Mouse (Mus musculus) urinary bladder, postnatal 4 days (tissue): Measurements from ENCODE around the gene Gm2a.
"Not testable (repeated sequence)": the region's sequence is repeated elsewhere in the genome, so short reads cannot be mapped to it uniquely, and the experiment has no call there.

Experiments used
- DNase-seq, 2 experiments: peaks; one replicate each; pipeline ENCODE4 v3.0.0; 2021 to 2022; ENCODE audit warnings: low spot score in 2 of 2

The Gm2a gene

DNA sequence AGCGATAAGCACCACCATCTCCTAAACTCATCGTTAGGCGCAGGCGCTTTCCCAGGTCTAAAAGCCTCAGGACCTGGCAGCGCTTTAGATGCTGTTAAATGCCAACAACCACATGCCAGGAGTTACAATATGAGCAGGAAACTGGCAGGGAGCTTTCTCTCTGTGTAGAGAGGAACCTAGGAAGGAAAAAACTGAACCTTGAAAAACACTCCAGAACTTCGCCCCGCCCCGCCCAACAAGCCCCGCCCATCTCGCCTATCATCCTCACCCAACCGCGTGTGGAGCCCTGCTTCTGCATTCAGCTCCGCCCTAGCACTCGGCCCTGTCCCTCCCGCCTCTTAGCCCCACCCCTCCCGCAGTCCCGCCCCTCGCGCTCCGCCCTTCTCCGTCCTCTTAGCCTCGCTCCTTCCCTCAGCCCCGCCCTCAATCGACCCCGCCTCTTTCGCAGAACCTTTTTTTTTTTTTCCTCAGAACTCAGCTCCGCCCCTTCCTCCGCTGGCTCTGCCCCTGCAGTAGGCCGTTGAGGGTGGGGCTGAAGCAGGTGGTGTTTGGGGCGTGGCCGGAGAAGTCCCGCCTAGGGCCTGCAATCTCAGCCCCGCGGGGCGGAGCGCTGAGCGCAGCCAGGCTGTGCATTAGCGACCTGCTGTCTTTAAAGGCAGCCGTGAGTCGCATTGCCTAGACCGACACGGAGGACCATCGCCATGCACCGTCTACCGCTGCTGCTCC, at the start of gene Gm2a:
TSS of gene Gm2a (plus strand) at position 653 of the 726 bp plus-strand sequence.
- peak; percentile 95 for DNase-seq

DNA sequence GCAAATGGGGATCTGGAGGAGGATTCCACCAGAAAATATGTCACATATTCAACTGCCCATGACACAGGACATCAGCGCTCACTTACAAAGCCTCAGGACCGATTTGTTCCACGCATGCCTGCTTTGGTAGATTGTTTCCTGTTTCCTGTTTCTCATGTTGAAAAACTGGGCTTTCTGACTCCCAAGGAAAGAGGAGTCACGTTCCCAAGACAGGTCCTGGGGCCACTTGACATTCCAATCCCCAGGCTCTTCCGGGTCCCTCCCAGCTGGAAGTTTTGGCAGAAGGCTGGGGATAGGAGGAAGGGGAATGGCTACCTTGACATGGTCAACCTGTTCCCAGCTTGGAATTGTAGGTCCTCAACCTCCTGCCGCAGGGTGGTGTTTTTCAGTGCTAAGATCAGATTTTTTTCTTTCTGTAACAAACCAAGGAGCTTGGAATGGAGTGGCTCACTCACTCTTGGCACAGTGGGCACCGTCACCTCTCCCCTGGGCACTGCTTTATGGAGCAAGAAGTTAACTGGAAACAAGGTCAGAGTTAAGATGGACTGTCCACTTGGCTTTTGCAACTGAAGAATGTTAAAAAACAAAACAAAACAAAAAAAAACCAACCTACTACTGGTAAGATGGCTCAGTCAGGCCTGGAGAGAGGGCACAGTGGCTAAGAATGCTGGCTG, 46.9 kb upstream of the Gm2a start:
- no peak for DNase-seq

DNA sequence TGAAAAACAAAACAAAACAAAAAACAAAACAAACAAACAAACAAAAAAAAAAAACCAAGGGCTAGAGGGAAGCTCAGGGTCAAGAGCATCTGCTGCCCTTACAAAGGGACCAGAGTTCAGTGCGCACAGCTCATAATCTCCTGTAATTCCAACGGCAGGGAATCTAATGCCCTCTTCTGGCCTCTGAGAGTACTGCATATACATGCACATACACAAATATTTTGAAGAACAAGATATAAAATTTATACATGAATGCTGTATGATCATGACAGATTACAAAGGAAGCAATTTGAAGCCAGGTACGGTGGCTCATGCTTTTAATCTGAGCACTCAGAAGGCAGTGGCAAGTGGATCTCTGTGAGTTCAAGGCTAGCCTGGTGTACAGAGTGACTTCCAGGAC, 40.4 kb upstream of the Gm2a start:
- no peak for DNase-seq

DNA sequence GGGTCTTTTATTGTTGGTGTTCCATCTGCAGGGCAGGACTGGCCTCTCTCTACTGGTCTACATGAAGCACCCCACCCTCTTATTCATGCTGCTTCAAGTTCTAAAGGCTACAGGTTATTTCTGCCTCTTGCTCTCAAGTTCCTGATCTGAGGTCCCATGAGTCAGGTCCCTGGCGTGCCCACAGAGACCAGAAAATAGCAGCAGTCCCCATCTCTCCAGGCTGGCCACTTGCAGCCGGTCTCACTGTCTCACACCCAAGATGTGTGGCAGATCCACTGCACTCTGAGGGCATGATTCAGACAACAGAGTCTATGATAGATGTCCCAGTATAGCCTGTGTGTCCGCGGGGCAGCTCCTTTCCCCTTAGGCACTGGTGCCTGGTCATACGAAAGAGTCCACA, 37.1 kb upstream of the Gm2a start:
- no peak for DNase-seq

DNA sequence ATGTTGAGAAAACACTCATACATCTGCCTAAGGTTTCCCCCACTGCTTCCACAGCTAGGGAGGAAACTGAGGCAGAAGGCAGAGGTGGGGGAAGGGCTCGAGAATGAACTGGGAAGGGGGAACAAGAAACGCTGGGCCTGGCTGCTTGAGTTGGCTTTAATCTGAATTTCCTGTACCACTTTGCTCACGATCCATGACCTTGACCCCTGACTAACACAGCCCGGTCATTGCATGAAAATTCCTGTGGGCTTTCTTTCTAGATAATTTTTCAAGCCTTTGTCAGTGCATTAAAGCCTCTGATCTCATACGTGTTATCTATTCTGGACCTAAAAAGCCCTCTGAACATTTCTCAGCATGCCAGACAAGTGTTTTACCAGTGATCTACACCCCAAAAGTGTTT, 35.1 kb upstream of the Gm2a start:
- DNase-seq = no peak

DNA sequence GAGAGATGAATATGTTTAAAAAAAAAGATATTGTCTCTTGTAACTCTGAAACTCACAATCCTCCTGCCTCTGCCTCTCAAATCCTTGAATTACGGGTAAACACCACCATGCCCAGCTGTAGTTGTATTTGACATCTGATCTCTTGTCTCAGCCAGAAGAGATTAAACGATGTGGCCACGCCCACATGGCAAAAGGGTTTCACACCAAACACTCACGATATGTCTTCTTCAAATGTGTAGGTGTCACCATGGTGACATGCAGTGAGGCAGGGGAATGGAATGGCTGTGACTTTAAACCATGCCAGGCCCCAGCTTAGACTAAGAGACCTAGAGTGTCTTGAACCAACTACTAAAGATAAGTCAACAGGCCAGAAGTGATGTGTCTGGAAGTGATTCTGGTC, 31.0 kb upstream of the Gm2a start:
- DNase-seq = no peak

DNA sequence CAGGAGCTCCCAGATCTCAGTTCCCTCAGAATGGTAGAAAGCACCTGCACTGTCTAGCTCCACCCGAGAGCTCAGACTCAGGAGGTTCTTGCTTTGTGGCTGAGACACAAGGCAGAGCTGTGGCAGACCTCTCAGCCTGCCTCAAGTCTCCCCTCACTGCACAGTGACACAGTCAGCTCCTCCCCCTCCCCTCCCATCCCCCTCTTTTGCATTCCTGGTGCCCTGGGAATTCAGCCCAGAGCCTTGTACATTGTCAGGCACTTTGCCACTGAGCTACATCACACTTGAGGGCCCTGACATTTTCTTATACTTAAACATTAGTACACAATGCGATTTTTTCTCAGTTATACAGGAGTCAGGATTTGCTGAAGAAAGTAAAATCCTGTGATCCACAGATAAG, 28.9 kb upstream of the Gm2a start:
- DNase-seq = no peak

DNA sequence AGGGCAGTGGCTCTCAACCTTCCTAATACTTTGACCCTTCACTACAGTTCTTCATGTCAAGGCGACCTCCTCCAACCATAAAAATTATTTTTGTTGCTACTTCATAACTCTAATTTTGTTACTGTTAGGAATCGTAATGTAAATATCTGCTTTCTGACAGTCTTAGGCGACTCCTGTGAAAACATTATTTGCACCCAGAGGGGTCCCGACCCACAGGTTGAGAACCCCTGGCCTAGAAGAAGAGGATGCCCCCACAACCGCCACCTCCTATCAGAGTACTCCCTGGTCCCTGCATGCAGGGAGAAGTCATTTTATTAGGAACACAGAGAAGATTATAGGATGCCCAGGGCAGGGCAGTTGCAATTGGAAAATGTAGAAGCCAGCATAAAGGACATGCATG, 26.6 kb upstream of the Gm2a start:
- DNase-seq = no peak

DNA sequence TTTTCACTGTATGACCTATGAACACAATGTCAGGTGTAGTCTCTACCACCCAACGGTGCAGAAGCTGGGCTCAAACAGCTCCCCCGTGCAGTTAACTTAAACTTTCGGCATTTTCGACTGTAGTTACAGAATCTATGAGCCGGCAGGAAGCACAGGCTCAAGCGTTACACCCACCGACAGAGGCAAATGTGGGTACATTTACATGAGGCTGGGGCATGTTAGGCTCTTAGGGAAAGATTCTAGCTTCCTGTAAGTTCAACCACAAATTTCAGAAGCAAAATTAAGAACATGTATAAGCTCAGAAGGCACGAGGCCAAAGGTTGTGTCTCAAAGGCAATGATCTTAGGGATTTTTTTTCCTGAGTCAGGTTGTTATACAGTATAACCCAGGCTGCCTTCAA, 25.4 kb upstream of the Gm2a start:
- DNase-seq = no peak

DNA sequence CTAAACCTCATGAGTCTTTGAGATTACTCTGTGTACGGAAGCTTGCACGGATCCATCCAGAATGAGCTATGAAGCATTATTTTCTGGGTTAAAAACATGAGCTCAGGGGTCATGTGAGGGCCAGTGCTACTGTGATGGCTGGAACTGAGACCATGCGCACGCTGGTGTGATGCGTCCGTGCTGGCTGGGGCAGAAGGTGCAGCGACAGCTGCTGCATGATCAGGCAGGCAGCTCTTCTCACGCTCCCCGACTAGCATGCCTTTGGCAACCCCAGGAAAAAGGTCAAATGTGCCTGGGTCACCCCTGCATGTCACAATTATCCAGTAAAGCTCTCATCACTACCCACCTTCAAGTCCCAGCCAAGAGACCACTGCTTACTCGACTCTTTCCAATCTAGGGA, 24.7 kb upstream of the Gm2a start:
- DNase-seq = no peak

DNA sequence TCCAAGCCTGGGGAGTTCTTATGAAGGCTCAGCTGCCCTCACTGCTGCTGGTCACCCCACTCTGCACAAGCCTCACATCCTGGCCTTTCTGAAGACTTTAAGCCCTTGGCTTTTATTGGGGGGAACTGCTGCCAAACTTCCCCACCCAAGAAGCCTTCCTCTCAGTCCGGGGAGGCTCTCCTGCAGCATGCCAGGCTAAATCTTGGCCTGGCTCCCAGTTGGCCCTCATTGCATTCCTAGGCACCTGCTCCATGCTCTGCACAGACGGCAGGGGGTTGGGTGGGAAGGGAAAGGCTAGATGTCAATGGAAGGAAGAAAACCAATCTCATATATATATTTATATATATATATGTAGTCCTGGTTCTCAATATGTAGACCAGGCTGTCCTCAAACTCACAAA, 22.3 kb upstream of the Gm2a start:
- no peak for DNase-seq

DNA sequence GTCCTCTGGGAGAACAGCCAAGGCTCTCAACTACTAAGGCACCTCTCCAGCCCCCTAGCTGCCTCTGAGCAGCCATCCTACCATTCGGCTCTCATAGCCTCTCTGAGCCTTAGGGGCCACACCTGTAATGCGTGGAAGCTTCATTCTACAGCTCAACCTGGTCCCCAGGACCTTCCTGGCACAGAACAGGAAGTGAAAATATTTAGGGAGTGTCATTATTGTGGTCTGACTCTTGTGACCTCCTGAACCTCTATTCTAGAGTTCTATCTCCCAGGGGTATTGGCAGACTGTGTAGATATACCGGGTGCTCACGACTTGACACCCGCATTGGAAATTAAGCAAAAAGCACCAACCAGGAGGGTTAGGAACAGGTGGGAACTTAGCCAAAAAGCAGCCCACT, 21.7 kb upstream of the Gm2a start:
- DNase-seq = no peak

DNA sequence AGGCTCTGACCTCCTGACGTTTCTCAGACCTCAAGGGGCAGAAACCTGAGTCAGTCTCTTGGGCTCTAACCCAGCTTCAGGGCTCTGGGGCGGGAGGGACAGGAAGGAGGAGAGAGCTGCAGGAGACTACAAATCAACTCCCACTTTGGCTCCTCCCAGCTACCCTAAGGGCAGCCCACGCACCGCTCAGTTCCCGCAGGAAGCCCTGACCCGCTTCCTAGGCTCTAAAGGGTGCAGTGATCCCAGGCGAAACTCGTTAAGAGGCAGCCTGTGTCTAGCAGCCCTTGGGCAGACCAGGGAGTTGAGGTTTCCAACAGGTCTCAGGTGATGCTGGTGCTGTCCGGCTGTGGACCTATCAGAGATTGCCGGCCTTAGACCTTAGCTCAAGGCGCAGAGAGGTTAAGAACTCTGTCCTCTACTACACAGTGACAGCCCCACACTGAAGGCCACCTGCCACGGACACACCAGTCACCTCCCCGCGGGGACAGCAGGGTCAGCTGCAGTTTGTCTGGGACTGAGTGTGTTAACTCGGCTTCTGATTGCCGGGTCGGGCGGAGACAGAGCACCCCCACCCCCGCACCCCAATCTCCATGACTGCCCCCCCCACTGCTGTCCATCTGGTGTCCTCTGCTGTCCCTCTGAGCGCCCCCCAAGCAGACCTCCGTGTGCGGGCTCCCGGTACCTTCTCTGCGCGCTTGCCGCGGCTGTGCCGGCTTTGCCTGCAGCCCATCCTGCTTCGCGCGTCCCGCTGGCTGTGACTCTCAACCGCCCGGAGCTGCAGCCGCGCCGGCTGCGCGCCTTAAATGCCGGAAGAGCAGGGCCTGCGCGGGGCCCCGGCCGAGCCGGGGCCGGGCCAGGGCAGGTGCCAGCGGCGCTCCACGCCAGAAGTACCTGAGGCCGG, 20.3 kb upstream of the Gm2a start, which contains the start of gene Ccdc69:
TSS of gene Ccdc69 (minus strand) at position 801 of the 901 bp plus-strand sequence.
- peak in 1 of 2 experiments; percentile 39 for DNase-seq

DNA sequence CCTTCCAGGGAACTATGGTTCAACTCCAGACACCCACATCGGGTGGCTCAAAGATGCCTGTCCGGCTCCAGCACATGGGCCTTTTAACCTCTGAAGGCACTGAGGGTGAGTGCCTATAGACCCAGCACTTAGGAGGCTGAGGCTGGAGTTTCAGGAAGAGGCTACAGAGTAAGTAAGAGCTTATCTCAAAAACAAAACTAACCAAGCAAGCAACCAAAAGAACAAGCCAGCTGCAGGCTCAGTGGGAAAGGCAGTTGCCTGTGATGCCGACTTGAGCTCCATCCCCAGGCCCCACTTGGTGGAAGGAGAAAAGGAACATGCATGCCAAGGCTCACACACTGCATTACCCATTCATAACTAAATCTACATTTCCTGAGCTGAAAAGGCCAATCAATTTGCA, 19.4 kb upstream of the Gm2a start:
- no peak for DNase-seq

DNA sequence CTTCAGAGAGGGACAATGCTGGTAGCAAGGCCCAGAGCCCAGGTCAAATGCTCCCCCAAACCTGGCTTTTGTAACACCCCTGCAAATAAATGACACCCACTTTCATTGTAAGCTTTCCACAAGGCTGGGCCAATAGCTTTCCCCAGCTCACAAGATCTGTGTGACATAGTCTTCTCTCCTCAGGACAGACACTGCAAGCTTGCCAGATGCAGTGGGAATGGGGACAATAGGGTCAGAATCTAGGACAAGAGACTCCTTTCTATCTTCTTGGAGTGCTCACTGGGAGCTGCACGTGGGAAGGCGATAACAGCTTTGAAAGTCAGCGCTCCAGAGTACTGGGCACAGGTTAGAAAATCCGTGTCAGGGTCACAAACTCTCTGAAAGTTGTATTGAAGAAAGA, 18.7 kb upstream of the Gm2a start:
- DNase-seq = no peak

DNA sequence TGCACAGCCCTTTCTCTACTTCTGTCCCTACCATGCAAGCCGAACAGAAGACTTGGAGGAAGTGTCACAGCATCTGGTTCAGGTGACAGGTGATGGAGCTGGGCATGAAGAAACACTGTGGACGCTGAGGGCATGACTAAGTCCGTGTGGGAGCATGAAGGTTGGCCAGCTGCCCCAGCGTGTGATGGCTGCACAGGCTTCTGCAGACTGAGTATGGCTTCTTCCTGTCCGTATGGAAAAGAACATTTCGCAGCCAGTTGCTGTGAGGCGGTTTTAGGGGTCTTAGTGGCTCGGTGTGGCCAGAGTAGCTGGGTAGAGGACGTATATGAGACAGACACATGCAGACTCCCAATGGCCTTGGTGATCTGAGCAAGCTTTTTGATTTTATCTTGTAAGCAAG, 16.7 kb upstream of the Gm2a start:
- DNase-seq = no peak

DNA sequence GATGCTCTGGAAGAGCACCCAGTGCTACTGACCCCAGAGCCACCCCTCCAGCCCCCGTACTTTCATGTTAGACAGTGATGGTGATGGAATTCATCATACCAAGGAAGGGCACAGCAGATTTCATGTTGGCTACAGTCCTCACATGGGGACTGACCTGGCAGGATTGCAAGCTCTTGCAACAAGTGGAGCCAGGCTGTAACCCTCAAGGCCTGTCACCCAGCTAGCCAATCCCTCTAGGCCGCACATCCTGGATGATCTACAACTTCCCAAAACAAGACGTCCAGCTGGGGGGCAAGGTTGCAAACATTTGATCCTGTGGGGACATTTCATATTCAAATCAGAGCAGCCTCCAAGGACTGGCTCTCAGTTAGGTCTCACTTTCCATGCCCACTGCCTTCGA, 13.3 kb upstream of the Gm2a start:
- DNase-seq = no peak

DNA sequence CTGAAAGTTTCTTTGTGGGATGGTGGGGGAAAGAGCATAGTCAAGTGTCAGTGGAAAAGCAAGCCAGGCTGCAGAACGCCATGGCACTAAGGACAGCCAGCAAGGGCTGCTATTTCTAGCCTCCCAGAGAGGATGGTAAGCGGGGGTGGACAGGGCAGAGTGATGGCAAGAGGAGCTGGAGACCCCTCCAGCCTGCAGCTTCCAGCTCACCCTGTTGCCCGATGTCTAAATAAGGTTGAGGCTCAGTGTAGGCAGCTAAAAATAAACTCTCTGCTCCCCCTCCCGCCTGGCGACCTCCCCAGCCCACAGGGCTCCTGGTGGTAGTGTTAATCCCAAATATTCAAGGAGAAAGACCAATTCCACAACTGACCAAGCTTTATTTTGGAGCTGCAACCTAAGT, 12.5 kb upstream of the Gm2a start:
- DNase-seq = no peak

DNA sequence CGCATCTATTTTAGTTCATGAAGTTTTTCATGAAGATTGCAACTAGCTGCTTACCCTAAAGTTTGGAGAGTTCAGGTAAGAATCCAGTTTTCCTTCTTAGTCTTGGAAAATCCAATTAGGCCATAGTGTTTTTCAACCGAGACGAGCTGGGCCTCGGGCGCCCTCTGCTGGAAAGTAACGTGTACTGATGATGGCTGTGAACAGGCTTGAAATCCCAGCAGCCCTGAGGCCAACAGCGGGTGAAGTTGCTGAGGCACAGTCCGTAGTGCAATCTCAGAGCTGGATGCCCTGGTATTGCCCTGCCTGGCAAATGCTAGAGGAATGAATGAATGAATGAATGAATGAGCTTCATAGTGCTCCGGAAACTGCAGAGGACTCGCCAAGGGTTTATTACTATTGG, 10.9 kb upstream of the Gm2a start:
- peak; percentile 46 to 68 for DNase-seq

DNA sequence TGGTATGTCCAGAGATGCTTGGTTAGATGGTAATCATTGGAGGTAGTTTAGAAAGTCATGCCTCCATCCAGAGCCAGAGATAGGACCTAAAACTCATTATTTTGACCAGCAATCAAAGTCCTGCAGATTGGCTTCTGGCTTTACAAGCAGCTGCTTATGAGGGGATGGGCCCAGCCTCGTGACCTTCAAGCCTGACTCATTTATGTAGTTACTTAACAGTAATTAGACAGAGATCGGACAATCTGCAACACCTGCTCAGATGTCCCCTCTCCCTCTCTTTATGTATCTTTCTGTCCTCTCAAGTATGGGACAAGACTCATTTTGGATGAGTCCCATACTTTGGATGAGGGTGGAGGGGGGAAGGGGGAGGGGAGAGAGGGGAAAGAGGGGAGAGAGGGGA, 8.0 kb upstream of the Gm2a start:
- DNase-seq = no peak

DNA sequence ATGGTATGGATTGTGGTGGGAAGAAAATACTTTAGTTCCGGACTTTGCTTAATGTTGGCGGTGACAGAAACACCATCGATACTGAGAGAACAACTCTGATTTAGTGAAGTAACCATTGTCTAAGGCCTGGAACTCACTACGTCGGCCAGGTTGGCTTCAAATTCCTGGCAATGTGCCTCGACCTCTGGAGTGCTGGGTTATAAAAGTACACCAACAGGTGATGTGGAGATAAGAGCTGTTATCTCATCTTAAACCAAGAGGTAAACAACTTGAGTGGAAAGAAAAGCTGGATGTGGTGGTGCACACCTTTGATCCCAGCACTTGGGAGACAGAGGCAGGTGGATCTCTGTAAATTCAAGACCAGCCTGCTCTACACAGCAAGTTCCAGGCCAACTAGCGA, 4.8 kb upstream of the Gm2a start:
- DNase-seq = no peak

DNA sequence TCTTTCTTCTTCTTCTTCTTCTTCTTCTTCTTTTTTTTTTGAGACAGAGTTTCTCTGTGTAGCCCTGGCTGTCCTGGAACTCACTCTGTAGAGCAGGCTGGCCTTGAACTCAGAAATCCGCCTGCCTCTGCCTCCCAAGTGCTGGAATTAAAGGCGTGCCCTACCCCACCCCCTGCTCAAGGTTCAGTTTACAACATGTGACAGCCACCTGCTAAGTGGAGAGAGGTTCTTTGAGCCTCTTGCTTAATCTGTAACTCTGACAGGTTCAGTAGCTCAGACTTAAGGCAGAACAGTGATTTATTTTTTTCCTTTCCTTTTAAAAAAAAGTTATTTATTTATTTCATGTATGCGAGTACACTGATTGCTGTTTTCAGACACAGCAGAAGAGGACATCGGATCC, 1.6 kb upstream of the Gm2a start:
- DNase-seq = not testable (repeated sequence)
